Mouse (Mus musculus): ENCODE results near the gene Snx29. TPM values are rescaled to one million over a fixed set of nuclear protein-coding genes. Genes with fewer than 3 reads are reported as not detected.

Gene Snx29
- total RNA-seq, 2 experiments from 2014 or later: 17.8 to 20.6 TPM

GRCm38 (mm10) chr16:11725901-11726300 is 403.2 kb downstream of the Snx29 start:
- DNase-seq (ENCODE audit: low spot score in 2 of 2): no peak

- DNase-seq (ENCODE audit: low spot score in 2 of 2): no peak
Measured at GRCm38 (mm10) chr16:11727331-11727730, 404.6 kb downstream of the Snx29 start.

- DNase-seq (ENCODE audit: low spot score in 2 of 2): no peak
Measured at GRCm38 (mm10) chr16:11728131-11728530, 405.4 kb downstream of the Snx29 start.

- no peak for DNase-seq (ENCODE audit: low spot score in 2 of 2)
Measured at GRCm38 (mm10) chr16:11728627-11729026, 405.9 kb downstream of the Snx29 start.

GRCm38 (mm10) chr16:11729111-11729510 is 406.4 kb downstream of the Snx29 start:
- DNase-seq (ENCODE audit: low spot score in 2 of 2): no peak

DNA sequence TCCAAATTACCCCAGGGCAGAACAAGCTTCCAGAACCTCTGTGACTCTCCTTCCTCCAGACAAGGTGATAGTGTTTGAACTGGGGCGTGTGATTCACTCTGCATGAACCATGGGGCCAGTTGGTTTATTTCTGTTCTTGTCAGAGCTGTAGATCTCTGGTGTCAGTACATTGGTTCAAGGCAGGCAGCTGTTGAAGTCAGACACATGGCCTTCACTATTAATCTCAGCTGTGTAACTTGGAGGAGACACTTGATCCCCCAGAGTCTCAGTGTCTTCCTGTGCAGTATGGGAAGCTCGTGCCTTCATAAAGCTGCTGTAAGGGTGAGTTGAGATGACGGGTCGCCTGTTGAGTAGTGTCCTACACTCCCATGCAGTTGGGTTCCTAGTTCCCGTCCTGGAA is 407.1 kb downstream of the Snx29 start:
- no peak for DNase-seq (ENCODE audit: low spot score in 2 of 2)

DNA sequence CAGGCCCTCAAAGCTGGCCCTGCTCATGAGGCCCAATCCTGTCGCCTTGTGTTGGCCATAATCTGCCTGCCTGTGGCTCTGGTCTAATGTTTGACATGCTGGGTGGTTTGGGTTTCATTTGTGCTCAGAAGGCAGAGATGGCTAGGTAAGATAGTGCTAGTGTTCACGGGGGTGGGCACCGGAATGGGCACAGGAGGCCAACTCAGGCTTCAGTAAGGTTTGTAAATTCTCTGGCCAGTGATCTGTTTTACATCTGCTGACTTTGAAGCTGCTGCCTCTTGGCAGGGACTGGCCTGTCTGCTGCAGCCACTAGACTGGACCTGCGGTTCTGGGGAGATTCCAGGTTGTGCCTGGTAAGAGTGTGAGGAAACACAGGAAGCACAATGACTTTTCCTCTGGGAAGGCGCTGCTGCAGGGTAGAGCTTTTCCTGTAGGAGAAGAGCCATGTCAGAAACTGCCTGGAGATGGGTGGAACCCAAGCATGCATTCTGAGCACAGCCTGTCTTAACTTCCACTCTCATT is 408.4 kb downstream of the Snx29 start:
- DNase-seq (ENCODE audit: low spot score in 2 of 2): no peak

- no peak for DNase-seq (ENCODE audit: low spot score in 2 of 2)
Measured at GRCm38 (mm10) chr16:11738341-11738740, 415.6 kb downstream of the Snx29 start.

DNA sequence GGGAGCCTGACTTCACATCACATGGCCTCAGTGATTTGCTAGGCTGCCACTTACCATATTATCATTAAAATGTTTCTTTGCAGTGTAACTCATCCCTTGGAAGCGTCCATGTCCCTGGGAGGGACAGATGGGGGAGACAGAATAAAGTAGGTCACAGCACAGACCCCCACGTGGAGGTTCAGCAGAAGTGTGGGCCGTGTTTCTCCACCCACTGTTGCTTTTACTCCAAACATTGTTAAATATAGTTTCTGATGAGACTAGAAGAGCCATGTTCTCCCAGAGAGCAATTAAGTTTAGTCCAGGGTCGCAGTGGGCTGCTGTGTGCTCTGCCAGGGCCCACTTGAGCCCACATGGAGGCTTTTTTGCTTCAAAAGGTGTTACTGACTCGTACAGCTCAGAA is 419.2 kb downstream of the Snx29 start:
- no peak for DNase-seq (ENCODE audit: low spot score in 2 of 2)

DNA sequence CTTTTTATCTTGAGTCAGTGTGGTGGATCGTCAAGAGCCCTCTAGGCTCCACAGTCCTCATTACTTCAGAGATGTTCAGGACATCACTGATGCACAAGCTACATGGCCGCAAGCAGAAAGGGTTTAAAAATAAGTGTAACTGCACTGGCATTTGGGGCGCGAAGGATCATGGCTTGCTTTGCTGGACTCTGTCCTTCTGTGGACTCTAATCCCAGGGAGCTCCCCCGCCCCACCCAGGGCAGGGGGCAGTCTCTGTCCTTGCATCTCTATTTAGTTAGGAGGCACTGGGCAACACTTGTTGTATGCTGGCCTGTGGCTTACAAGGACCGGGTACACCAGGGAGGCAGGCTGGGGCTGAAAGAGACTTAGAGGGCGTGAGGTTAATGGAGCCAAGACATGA is 419.6 kb downstream of the Snx29 start:
- no peak for DNase-seq (ENCODE audit: low spot score in 2 of 2)

GRCm38 (mm10) chr16:11743013-11743412 is 420.3 kb downstream of the Snx29 start:
- no peak for DNase-seq (ENCODE audit: low spot score in 2 of 2)

GRCm38 (mm10) chr16:11743724-11744123 is 421.0 kb downstream of the Snx29 start:
- no peak for DNase-seq (ENCODE audit: low spot score in 2 of 2)

DNA sequence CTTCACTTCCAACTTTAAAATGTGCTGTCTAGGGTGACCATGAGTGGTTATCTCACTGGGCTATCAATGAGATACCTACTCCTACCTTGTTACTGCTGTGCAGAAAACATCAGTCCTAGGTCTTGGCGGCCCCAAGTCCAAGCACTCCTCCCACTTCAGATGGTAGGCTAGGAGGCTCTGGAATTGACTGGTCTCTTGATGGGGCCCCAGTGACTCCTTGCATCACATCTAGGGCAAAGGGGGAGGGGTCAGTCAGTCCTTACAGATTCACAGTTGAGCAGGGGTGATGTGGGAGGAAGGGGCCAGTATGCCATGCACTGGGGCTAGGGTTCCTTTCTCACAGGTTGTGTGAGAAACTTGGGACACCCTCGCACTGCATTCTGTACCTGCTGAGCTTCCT is 423.3 kb downstream of the Snx29 start:
- DNase-seq (ENCODE audit: low spot score in 2 of 2): no peak

- DNase-seq (ENCODE audit: low spot score in 2 of 2): no peak
Measured at GRCm38 (mm10) chr16:11747867-11748266, 425.2 kb downstream of the Snx29 start.

GRCm38 (mm10) chr16:11749111-11749510 is 426.4 kb downstream of the Snx29 start:
- DNase-seq (ENCODE audit: low spot score in 2 of 2): no peak

DNA sequence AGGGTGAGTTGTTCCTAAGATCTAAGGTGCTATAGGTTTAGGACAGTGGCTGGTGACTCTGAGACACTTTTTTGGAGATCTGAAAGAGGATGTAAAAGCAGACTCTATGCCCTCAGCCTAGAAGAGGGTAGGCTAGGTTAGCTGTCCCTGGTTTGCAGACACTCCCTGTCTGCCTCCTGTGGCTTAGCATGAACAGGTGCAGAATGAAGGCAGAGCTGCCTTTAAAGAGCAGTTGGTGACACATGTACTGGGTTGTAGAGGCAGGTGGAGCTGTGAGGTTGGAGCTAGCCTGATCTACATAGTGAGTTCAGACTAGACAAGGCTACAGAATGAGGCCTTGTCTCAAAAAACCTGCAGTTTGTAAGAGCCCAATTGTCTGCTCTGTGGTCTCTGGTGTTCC is 427.9 kb downstream of the Snx29 start:
- DNase-seq (ENCODE audit: low spot score in 2 of 2): no peak

DNA sequence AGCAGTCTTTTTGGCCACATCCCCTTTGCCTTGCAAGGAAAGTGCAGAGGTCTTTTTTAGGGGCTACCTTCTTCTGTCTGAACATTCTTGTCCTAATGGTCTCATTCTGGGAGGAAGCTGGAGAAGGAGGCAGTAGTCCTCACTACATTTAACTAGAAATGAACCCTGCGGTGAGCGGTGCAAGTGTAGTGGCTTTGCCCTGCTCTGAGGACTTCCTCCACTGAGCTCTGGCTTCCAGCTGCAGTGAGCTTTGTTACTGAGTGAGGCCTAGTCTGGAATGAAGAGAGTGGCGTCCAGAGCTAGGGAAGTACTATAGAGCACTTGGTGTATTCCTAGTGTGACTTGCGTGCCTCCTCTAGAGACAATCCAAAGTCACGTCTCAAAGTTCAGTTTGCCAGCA is 429.8 kb downstream of the Snx29 start:
- no peak for DNase-seq (ENCODE audit: low spot score in 2 of 2)

- DNase-seq (ENCODE audit: low spot score in 2 of 2): no peak
Measured at GRCm38 (mm10) chr16:11753466-11753865, 430.8 kb downstream of the Snx29 start.

DNA sequence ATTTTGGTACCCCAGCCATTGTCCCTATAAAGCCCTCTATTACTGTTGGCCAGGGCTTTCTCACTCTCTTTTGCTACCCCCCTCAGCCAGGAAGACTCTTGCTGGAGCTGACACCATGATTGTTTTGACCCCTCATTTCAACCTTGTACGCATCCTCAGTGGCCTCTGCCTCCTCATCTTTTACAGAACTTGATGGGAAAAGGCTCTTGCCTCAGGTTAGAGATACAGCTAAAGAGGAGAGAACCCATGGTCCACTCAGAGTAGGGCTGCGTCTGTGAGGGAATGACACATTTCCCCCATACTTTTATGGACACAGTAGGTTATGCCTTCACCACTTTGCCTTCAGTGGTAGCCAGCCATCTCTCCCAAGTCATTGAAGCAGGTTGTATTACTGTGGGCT is 431.4 kb downstream of the Snx29 start:
- no peak for DNase-seq (ENCODE audit: low spot score in 2 of 2)

GRCm38 (mm10) chr16:11755281-11756066 is 432.8 kb downstream of the Snx29 start:
- DNase-seq (ENCODE audit: low spot score in 2 of 2): no peak

GRCm38 (mm10) chr16:11756598-11757245 is 434.0 kb downstream of the Snx29 start:
- no peak for DNase-seq (ENCODE audit: low spot score in 2 of 2)

GRCm38 (mm10) chr16:11757471-11757870 is 434.8 kb downstream of the Snx29 start:
- DNase-seq (ENCODE audit: low spot score in 2 of 2): no peak

GRCm38 (mm10) chr16:11757951-11758350 is 435.2 kb downstream of the Snx29 start:
- DNase-seq (ENCODE audit: low spot score in 2 of 2): no peak

Data from left cerebral cortex, adult 18-20 months (tissue).